ENCODE assay signal across 9 mouse cellular contexts in the genomic region with DNA sequence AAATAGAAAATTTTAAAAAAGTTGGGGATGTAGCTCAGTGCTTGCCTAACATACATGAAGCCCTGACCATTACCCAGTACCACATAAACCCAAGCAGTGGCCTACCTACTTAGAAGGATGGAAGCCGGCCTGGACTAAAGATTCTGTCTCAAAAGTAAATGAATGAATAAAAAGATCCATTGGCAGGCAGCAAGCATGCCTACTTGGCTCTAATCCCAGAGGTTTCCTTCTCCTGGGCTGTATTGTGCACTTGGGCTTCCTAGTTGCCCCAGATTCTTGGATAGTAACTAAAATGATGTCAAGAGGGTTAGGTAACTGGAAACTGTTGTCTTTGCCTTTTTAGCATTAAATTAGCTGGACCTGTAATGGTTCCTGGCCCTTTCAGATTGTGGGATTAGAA. TPM values are rescaled to one million over a fixed set of nuclear protein-coding genes. Genes with fewer than 3 reads are reported as not detected.
A peak's percentile ranks its signal among the peaks of the same experiment; 100 is the strongest.
DNase-seq lines count a peak whose midpoint lies in the region; ATAC-seq and TF ChIP-seq lines count a peak whose summit lies in the region.
"Had no signal": no experiment of that assay in that cellular context is flagged by ENCODE, and none has a peak within 500 bp of the region (broad histone marks: within the 10 kb centered on the region; RNA-seq: fewer than 3 reads in every experiment).

No protein-coding gene starts in this region.

- H3K4me2 ChIP-seq in forebrain, embryonic 13.5 days: peak overlapping the region; percentile 94
- peak overlapping the region; percentile 96 for H3K4me2 ChIP-seq in limb, embryonic 13.5 days (replicated peaks)

- H3K9me3 ChIP-seq in forebrain, embryonic 13.5 days (replicated peaks): no peaks in the 10 kb centered on the region
- H3K9me3 ChIP-seq in limb, embryonic 13.5 days: no peaks in the 10 kb centered on the region

- H3K27ac ChIP-seq in cerebellum, adult 2 months (ENCODE audit: insufficient read depth, low read length): no peak overlapping the region
- peak overlapping the region; percentile 99 for H3K27ac ChIP-seq in forebrain, embryonic 13.5 days
- no peak overlapping the region for H3K27ac ChIP-seq in limb, embryonic 13.5 days

- H3K4me1 ChIP-seq in cerebellum, adult 2 months (ENCODE audit: control insufficient read depth, insufficient read depth, low read length): peaks cover 28% of the 10 kb centered on the region
- peaks cover 44% of the 10 kb centered on the region for H3K4me1 ChIP-seq in forebrain, embryonic 13.5 days
- peaks cover 27% of the 10 kb centered on the region for H3K4me1 ChIP-seq in limb, embryonic 13.5 days

- peak in 1 of 2 experiments; percentile 57 for DNase-seq in cerebellum, adult 2 months
- peak; percentile 24 for DNase-seq in 416B (ENCODE audit: low read depth)
- DNase-seq in frontal cortex, postnatal 25 days (ENCODE audit: low spot score in 2 of 2): no peak
- no peak for DNase-seq in T-cell, adult 2 months (ENCODE audit: low spot score)
- no peak for DNase-seq in adrenal gland, postnatal 36 days

- no peak for TF ChIP-seq CTCF in cerebellum, adult 2 months (IDR thresholded peaks at IDR 0.05; ENCODE audit: borderline replicate concordance, insufficient read depth, low read depth, low read length)

- no peak for ATAC-seq in cerebellum, adult (ENCODE audit: insufficient number of reproducible peaks, low FRiP score, low TSS enrichment)
- ATAC-seq in forebrain, embryonic 13.5 days: no peak
- no peak for ATAC-seq in limb, embryonic 13.5 days (ENCODE audit: low FRiP score, low read depth)

- H3K27me3 ChIP-seq in cerebellum, adult 2 months (ENCODE audit: control insufficient read depth, insufficient read depth, low read length): no peaks in the 10 kb centered on the region
- H3K27me3 ChIP-seq in forebrain, embryonic 13.5 days: no peaks in the 10 kb centered on the region
- H3K27me3 ChIP-seq in limb, embryonic 13.5 days: no peaks in the 10 kb centered on the region

- H3K36me3 ChIP-seq in forebrain, embryonic 13.5 days (ENCODE audit: poor library complexity, severe bottlenecking): peaks cover 22% of the 10 kb centered on the region
- H3K36me3 ChIP-seq in limb, embryonic 13.5 days: peaks cover 21% of the 10 kb centered on the region

- peak overlapping the region; percentile 59 for H3K4me3 ChIP-seq in cerebellum, adult 2 months (replicated peaks; ENCODE audit: insufficient read depth, low read depth, low read length)
- peak overlapping the region; percentile 96 for H3K4me3 ChIP-seq in forebrain, embryonic 13.5 days
- H3K4me3 ChIP-seq in limb, embryonic 13.5 days: peak overlapping the region; percentile 93

- 2% methylated on average over 1 of the region's 1 CpGs for WGBS in cerebellum, adult 2 months
- 4% methylated on average over 1 of the region's 1 CpGs for WGBS in forebrain, embryonic 13.5 days
- 11% methylated on average over 1 of the region's 1 CpGs for WGBS in limb, embryonic 13.5 days

- TF ChIP-seq POLR2A in cerebellum, adult 2 months (IDR thresholded peaks at IDR 0.05; ENCODE audit: borderline replicate concordance, insufficient read depth, low read length): no peak

- peak overlapping the region; percentile 91 for H3K9ac ChIP-seq in forebrain, embryonic 13.5 days
- H3K9ac ChIP-seq in limb, embryonic 13.5 days: peak overlapping the region; percentile 87

RNA-seq across cellular contexts. Expression of gene Cnnm3, which starts 1.6 kb away (rescaled TPM):
- 46.2 and 48.7 TPM in 2 replicates for polyA plus RNA-seq in cerebellum, adult 2 months (2012; rRNA removed)
- polyA plus RNA-seq in forebrain, embryonic 13.5 days (2015; fragmentation: Nextera tagmentation; extraction: Ambion mirVana): 5.3 and 5.7 TPM in 2 replicates
- 3.7 and 4.4 TPM in 2 replicates for polyA plus RNA-seq in limb, embryonic 13.5 days (2015; fragmentation: Nextera tagmentation; extraction: Ambion mirVana)
- total RNA-seq in adrenal gland, postnatal 36 days (2021): 10 to 100 TPM; 21.5 to 34.2 TPM

RNA-seq across cellular contexts. Expression of gene Ankrd23, which starts 23.4 kb away (rescaled TPM):
- 14.4 and 15.2 TPM in 2 replicates for polyA plus RNA-seq in cerebellum, adult 2 months (2012; rRNA removed)
- polyA plus RNA-seq in forebrain, embryonic 13.5 days (2015; fragmentation: Nextera tagmentation; extraction: Ambion mirVana): 11.3 and 12.3 TPM in 2 replicates
- 20.1 and 20.8 TPM in 2 replicates for polyA plus RNA-seq in limb, embryonic 13.5 days (2015; fragmentation: Nextera tagmentation; extraction: Ambion mirVana)
- 1 to 10 TPM; 6.4 to 8.1 TPM for total RNA-seq in adrenal gland, postnatal 36 days (2021)

RNA-seq across cellular contexts. Expression of gene Gm42417, which starts 25.9 kb away (rescaled TPM):
- polyA plus RNA-seq in cerebellum, adult 2 months (2012; rRNA removed): 0.05 and 0.40 TPM in 2 replicates
- polyA plus RNA-seq in forebrain, embryonic 13.5 days (2015; fragmentation: Nextera tagmentation; extraction: Ambion mirVana): 0.30 and 0.44 TPM in 2 replicates
- 0.33 and 0.92 TPM in 2 replicates for polyA plus RNA-seq in limb, embryonic 13.5 days (2015; fragmentation: Nextera tagmentation; extraction: Ambion mirVana)
- total RNA-seq in adrenal gland, postnatal 36 days (2021): under 1 TPM in 1 of 2 experiments, not detected in 1; 0.49 TPM
- polyA plus RNA-seq: frontal cortex, adult 2 months had no signal

RNA-seq across cellular contexts. Expression of gene Ankrd39, which starts 33.9 kb away (rescaled TPM):
- polyA plus RNA-seq in cerebellum, adult 2 months (2012; rRNA removed): 30.8 and 37.5 TPM in 2 replicates
- polyA plus RNA-seq in forebrain, embryonic 13.5 days (2015; fragmentation: Nextera tagmentation; extraction: Ambion mirVana): 16.9 and 18.0 TPM in 2 replicates
- 27.7 and 28.0 TPM in 2 replicates for polyA plus RNA-seq in limb, embryonic 13.5 days (2015; fragmentation: Nextera tagmentation; extraction: Ambion mirVana)
- 10 to 100 TPM; 11.3 to 12.6 TPM for total RNA-seq in adrenal gland, postnatal 36 days (2021)

RNA-seq across cellular contexts. Expression of gene Cnnm4, which starts 41.9 kb away (rescaled TPM):
- polyA plus RNA-seq in cerebellum, adult 2 months (2012; rRNA removed): 12.2 and 14.6 TPM in 2 replicates
- 10.0 and 10.2 TPM in 2 replicates for polyA plus RNA-seq in forebrain, embryonic 13.5 days (2015; fragmentation: Nextera tagmentation; extraction: Ambion mirVana)
- polyA plus RNA-seq in limb, embryonic 13.5 days (2015; fragmentation: Nextera tagmentation; extraction: Ambion mirVana): 19.5 and 20.4 TPM in 2 replicates
- 1 to 10 TPM; 3.9 to 4.9 TPM for total RNA-seq in adrenal gland, postnatal 36 days (2021)
